Mouse (Mus musculus) heart, adult 11 months (tissue): ENCODE data around the gene Actl11.

Source experiments
- DNase-seq: peaks from one replicate; pipeline ENCODE4 v3.0.0; 2022

Actl11 gene

GRCm38 (mm10) chr9:107928169-107928568 is at the start of gene Actl11:
Gene Actl11 (plus strand): TSS chr9:107928469.
- no peak for DNase-seq

GRCm38 (mm10) chr9:107880411-107880810 is 47.9 kb upstream of the Actl11 start:
- DNase-seq = peak; percentile 35

GRCm38 (mm10) chr9:107887804-107888266 is 40.4 kb upstream of the Actl11 start, which contains the start of gene Mon1a:
Gene Mon1a (plus strand): TSS chr9:107888151.
- DNase-seq = peak; percentile 99

GRCm38 (mm10) chr9:107888267-107888850 is 39.9 kb upstream of the Actl11 start:
- DNase-seq = no peak

GRCm38 (mm10) chr9:107890260-107890659 is 38.0 kb upstream of the Actl11 start:
- peak; percentile 64 for DNase-seq

GRCm38 (mm10) chr9:107891023-107891422 is 37.2 kb upstream of the Actl11 start:
- DNase-seq = no peak

GRCm38 (mm10) chr9:107898563-107898962 is 29.7 kb upstream of the Actl11 start:
- peak; percentile 86 for DNase-seq

GRCm38 (mm10) chr9:107899855-107900254 is 28.4 kb upstream of the Actl11 start:
- DNase-seq = no peak

- DNase-seq = no peak
These were observed 27.2 kb upstream of the Actl11 start for GRCm38 (mm10) chr9:107900840-107901626.

GRCm38 (mm10) chr9:107901627-107901914 is 26.7 kb upstream of the Actl11 start:
- peak; percentile 90 for DNase-seq

GRCm38 (mm10) chr9:107904726-107905125 is 23.5 kb upstream of the Actl11 start:
- peak; percentile 99 for DNase-seq

GRCm38 (mm10) chr9:107906252-107906966 is 21.9 kb upstream of the Actl11 start, which contains the start of gene Mst1r:
Gene Mst1r (plus strand): TSS chr9:107906873.
- DNase-seq = peak; percentile 99

GRCm38 (mm10) chr9:107906967-107907800 is 21.1 kb upstream of the Actl11 start:
- peak; percentile 94 for DNase-seq

GRCm38 (mm10) chr9:107907801-107908120 is 20.5 kb upstream of the Actl11 start:
- DNase-seq = peak; percentile 94

GRCm38 (mm10) chr9:107908410-107909158 is 19.7 kb upstream of the Actl11 start:
- peak; percentile 98 for DNase-seq

GRCm38 (mm10) chr9:107910025-107910769 is 18.1 kb upstream of the Actl11 start:
- no peak for DNase-seq

GRCm38 (mm10) chr9:107914764-107915420 is 13.4 kb upstream of the Actl11 start:
- no peak for DNase-seq

GRCm38 (mm10) chr9:107917895-107918608 is 10.2 kb upstream of the Actl11 start:
- no peak for DNase-seq

GRCm38 (mm10) chr9:107918884-107919283 is 9.4 kb upstream of the Actl11 start:
- no peak for DNase-seq

GRCm38 (mm10) chr9:107919441-107919840 is 8.8 kb upstream of the Actl11 start:
- DNase-seq = no peak
